Mouse (Mus musculus) common myeloid progenitor, adult 5-6 weeks (primary cell): ENCODE measurements around the gene Stk11. TPM values are rescaled to one million over a fixed set of nuclear protein-coding genes. Genes with fewer than 3 reads are reported as not detected.

Experiments
- ATAC-seq: replicated peaks from 2 replicates; pipeline ENCODE4 v1.8.0; 2016; ENCODE audit warnings: low read depth, mild to moderate bottlenecking, moderate TSS enrichment, inconsistent platforms; ENCODE audit not compliant: poor library complexity, severe bottlenecking
- total RNA-seq: library from RNA; stranded (forward); fragments of 200-1000, 187-1606 nt; gene quantifications from 2 replicates; pipeline ENCODE4 v1.2.3, GENCODE M21; 2017

The Stk11 gene
- total RNA-seq, 1 experiment from 2014 or later: 139 TPM

DNA sequence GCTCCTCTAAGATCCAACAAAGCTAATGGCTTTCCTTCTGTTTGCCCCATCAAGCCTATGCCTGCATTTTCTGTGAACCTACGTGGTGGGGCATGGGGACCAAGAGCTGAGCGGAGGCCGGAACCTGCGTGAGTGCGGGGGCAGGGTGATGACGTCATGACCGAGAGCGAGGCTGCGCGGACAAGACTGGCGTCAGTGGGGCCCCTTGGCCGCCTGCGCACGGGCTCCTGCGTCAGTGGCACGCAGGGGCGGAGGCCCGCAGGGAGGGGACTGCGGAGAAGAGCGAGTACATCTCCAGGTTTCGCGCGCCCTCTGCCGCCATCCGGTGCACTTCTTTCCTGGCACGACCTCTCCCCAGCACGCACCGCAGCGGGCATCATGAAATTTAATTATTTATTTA is 25.6 kb downstream of the Stk11 start:
- ATAC-seq: peak; percentile 83

- ATAC-seq: peak; percentile 71
Measured at GRCm38 (mm10) chr10:80141786-80142529, 26.4 kb downstream of the Stk11 start.

DNA sequence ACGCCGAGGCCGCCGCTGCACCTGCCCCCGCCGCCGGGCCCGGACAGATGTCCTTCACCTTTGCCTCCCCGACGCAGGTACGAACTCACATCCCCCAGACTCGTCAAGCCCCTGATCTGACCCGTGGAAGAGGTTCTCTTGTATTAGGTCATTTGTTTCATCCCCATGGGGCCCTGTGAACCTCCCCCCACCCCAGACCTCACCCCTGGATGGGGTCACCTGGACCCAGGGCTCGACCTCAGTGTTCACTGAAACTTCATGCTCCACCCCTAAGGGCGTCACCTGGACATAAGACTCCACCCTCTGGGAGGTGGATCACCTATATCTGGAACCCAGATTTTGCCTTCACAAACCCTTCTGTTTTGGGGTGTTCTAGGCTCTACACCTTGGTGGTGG is 26.9 kb downstream of the Stk11 start:
- no peak for ATAC-seq

DNA sequence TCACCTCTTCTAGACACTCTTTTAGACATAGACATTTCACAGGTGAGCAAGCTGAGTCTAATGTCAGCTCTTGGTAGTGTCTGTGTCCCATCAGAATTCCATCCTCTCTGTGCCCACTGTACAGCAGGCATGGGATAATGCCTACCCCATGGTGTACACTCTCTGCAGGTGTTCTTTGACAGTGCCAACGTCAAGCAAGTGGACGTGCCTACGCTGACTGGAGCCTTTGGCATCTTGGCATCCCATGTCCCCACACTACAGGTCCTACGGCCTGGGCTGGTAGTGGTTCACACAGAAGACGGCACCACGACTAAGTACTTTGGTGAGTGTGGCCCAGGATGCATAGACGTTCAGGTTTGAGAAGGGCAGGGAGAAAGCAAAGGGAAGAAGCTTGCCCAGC is 28.1 kb downstream of the Stk11 start:
- no peak for ATAC-seq

GRCm38 (mm10) chr10:80144159-80144558 is 28.6 kb downstream of the Stk11 start:
- ATAC-seq: no peak

DNA sequence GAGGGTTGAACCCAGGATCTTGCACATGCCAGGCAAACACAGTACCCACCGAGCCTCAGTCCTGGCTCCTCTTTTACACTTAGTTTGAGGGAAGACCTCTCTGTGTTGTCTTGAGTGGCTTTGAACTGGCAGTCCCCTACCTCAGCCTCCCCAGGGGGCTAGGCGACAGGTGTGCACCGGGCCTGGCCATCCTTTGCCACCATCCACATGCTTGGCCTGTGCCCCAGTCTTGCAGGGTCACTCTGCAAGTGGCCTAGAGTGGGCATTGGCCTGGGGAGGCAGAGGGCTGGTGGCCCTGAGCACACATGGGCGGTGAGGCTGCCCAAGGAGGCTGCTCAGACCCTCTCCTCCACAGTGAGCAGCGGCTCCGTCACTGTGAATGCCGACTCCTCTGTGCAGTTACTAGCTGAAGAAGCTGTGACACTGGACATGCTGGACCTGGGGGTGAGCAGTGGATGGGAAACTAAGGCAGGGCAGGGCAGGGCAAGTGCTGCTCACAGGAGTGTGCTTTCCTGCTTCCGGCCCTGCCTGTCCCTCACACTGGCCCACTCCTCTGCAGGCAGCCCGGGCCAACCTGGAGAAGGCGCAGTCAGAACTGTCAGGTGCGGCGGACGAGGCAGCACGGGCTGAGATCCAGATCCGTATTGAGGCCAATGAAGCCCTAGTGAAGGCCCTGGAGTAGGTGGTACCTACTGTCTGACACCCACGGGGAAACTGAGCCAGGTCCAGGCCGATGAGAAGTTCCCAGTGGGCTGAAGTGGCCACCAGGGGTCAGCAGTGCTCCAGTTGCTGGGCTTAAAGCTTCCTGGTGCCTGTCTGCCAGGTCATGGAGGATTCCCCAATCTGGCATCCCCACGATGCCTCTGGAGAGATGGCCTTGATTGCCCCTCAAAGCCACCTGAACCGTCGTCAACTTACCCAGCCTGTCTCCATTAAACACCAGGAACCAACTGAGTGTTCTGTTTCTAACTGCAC is 29.5 kb downstream of the Stk11 start:
- ATAC-seq: no peak

GRCm38 (mm10) chr10:80145896-80146295 is 30.3 kb downstream of the Stk11 start:
- ATAC-seq: no peak

GRCm38 (mm10) chr10:80146568-80147011 is 31.0 kb downstream of the Stk11 start:
- ATAC-seq: no peak

GRCm38 (mm10) chr10:80147146-80147718 is 31.6 kb downstream of the Stk11 start:
- ATAC-seq: no peak

DNA sequence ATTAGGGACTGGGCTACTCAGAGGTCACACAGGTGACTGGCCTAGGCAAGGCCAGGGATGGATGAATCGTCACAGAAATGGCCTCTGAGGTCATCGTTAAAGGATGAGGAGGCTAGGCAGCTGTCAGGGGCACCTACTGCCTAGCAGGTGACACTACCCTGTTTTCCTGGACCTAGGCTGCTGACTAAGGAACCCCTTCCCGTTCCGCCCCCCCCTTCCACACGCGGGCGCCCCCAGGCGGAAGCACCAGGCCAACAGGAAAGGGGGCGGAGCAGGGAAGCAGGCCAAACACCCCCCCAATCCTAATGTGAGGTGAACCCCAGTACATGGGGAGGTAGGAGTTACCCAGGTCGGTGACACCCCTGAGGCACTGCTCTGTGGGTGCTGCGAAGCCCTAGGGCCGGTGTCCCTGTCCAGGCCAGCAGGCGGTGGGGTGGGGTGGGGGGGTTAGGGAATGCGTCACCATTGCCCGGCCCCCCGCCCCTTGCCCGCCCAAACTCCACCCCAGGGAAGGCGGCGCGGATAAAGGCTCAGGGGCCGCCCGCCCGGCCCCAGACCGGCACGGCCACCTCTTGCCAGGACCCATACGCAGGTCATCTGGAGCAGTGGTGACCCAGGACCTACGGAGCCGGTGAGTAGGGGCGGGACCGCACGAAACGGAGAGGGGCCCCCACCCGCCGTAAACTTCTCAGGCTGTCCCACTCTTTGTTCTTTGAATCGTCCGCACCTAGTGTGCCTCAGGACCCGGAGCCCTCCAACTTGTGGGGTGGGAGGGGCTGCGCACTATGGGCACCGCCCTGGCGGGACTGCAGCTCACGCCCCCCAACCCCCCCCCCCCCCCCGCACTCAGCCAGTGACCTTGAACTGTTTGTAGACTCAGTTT is 32.4 kb downstream of the Stk11 start, which contains the start of gene Midn:
Midn (plus strand) TSS at position 554 of the 883 bp plus-strand sequence.
- peak; percentile 12 for ATAC-seq

DNA sequence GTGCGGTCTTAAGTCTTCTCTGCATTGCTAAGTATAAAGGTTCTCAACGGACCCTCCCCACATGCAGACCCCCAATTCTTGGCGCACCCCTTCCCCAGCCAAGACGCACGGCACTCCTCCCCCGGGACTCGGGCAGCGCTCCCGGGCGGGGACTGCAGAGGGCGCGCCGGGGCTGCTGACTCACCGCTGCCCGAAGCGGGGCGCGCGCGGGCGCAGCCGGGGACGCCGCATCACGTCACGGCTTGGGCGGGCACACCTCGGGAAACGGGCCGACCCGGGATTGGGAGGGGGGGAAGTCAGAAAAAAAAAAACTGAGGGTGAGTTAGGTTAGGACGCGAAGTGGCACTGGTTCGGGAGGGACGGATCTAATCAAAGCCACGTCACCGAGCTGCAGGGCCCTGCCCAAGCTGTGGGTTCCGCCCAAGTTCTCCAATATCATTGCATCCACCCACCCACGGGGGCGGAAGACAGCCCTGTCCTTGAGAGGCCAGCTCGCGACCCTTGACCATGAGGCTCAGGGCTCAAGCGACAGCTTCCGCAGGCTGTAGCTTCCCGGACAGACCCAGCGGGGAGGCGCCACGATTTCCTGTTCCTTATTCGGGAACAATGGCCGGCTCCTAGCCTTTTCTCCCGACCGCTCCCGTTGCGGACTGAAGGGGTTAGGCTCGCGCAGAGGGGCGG is 33.1 kb downstream of the Stk11 start:
- peak; percentile 20 for ATAC-seq

DNA sequence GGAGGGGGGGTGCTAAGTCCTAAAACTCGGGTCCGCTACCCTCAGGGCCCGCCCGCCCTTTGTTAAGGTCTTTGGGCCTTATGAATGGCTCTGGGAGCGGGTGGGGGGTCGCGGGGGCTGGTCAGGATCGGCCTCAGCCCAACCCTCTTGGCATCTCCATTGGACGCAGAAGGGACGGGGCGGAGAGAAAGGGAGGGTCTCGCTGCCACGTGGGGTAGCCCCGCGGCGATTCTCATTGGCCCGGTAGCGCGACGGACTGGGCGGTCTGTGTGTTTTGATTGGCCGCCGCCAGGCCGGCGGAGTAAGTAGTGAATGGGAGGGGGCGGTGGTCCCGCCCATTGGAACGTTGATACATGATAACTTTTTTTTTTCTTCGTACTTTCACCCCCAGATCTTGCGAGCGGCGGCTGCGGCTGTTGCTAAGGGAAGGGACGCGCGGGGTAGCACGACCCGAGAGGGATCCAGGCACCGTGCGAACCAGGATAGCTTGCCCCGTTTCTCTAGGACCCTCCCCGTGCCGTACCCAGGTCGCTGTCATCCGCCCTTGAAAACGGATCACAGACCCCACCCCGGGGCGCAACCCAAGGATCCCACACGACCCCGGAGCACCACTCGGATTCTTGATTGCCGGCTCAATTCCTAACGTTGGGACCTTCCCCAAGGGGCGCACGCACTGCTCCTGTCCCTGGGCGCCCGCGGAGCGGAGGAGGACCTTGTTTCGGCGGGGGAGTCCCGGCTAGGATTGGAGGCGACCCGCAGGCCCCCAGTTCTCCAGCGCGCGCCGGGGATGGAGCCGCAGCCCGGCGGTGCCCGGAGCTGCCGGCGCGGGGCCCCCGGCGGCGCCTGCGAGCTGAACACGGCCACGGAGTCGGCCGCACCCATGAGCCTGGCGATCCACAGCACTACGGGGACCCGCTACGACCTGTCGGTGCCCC is 34.0 kb downstream of the Stk11 start:
- ATAC-seq: peak; percentile 66

- ATAC-seq: no peak
Measured at GRCm38 (mm10) chr10:80150226-80151210, 34.9 kb downstream of the Stk11 start.

DNA sequence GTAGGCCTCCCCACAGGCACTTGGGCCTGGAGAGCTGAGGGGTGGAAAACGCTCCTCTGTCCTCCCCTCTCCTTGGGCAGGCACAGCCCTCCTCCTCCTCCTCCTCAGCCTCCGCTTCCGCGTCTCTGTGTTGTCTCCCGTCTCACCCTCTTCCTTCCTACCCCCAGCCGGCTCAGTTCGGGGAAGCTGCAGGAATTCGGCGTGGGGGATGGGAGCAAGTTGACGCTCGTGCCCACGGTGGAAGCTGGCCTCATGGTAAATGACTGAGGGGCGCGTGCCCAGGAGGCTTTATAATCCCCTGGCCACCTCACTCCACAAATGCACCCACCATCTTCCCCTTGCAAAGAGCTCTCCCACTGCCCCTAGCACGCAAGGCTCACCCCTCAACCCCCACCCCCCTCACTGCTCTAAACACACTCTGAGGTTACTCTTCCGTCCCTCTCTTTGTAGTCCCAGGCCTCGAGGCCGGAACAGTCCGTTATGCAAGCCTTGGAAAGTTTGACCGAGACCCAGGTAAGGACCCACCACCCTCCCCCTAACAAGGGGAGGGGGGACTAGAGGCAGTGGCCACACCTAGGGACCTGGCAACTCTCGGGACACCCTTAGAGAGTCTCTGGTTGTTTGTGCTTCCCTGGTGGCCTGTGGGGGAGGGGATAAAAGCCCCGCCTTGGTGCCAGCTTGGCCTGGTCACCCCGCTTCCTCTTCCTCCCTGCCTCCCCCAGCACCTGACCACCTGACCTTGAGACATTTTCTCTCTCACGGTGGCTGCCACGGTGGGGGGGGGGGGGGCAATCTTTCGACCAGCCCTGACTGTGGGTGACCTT is 35.8 kb downstream of the Stk11 start:
- no peak for ATAC-seq

DNA sequence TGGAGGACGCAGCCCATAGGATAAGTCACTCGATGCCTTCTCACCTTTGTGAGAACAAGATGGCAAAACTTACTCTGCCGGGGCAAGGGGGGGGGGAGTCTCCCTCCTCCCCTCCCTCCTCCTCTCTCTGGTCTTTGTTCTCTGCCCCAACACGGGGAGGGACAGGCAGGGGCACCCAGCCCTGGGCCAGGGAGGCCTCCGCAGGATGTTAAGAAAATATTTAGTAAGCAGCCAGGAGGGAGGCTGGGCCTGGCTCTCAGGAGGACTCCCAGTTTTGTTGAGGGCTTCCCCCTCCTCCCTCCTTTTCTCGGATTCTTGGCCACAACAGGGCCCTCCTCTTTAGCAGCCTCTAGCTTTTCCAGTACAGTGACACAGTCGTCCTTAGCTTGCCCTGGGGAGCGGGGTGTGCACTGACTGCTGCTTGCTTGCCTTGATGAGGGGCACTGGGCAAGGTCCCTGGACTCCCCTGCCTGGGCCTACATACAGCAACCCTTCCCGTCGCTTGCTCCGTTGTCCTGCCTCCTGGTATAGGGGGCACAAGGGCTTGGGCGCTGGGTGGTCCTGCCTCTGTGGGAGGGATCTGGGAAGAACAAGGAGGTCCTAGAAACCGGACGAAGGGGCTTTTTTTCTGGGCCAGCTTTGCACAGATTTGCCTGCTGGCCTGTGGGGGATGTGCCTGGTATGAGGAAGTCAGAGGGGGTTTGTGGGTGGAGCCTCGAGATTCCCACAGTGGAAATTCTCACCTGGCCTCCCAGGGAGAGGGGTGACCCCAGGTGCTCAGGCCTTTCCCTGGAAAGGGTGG is 36.7 kb downstream of the Stk11 start:
- ATAC-seq: no peak
